Mouse (Mus musculus): Measurements from ENCODE around the gene Mgat4d.

DNA sequence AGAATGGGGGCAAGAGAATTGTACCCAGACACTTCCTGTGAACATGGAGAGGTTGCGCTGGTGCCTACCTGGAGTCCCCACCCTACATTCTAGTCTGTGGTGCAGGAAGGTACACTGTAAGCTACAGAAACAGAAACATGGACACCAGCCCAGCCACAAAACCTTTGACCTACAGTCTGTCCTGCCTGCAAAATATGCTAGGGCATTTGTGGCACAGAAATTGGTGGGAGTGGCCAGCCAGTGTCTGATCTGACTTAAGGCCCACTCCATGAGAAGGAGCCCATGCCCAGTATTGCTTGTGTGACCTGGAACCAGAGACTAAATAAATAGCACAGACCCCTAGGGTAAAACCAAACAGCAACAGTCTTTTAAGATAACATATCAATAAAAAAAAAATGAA lies 73.1 kb downstream of the Mgat4d start:
- no peak for TF ChIP-seq CTCF (IDR thresholded peaks at IDR 0.05)
- TF ChIP-seq EP300 (IDR thresholded peaks at IDR 0.05), result no peak

Data from lung, postnatal 0 days (tissue).